Mouse (Mus musculus): ENCODE results near the gene Tpsg1. TPM values are rescaled to one million over a fixed set of nuclear protein-coding genes. Genes with fewer than 3 reads are reported as not detected.
A peak's percentile ranks its signal among the peaks of the same experiment; 100 is the strongest.

Tpsg1 gene
- polyA plus RNA-seq, 1 experiment from 2014 or later, result 1.1 TPM

GRCm38 (mm10) chr17:25361291-25361690, 7.8 kb upstream of the Tpsg1 start:
- Histone ChIP-seq H3K27ac (ENCODE audit: low read depth, low read length) (no peak overlapping the region), H3K4me3 (ENCODE audit: low read depth, low read length) (no peak overlapping the region), H3K27me3 (replicated peaks; ENCODE audit: control insufficient read depth, insufficient read depth, low read length) (no peaks in the 10 kb centered on the region), H3K4me1 (replicated peaks; ENCODE audit: control insufficient read depth, insufficient read depth, low read length) (no peaks in the 10 kb centered on the region), H3K4me2 (no peak overlapping the region), H3K9me3 (ENCODE audit: control insufficient read depth, low read length) (no peaks in the 10 kb centered on the region), H3K36me3 (ENCODE audit: control insufficient read depth, insufficient read depth, low read length) (no peaks in the 10 kb centered on the region), H3K9ac (ENCODE audit: low read depth, low read length) (no peak overlapping the region)
- WGBS, result 66% methylated on average over 2 of the region's 2 CpGs
- DNase-seq (ENCODE audit: low spot score) (no peak), ATAC-seq (replicated peaks; ENCODE audit: low FRiP score) (no peak)

GRCm38 (mm10) chr17:25363726-25364125, 5.3 kb upstream of the Tpsg1 start:
- no peak overlapping the region for H3K9ac ChIP-seq (ENCODE audit: low read depth, low read length)
- no peak for DNase-seq (ENCODE audit: low spot score)
- WGBS, result 0% methylated on average over 1 of the region's 1 CpGs

GRCm38 (mm10) chr17:25366005-25366404, 3.1 kb upstream of the Tpsg1 start, which contains the start of gene Tpsb2:
Tpsb2 (plus strand) TSS chr17:25366305.
- ATAC-seq (replicated peaks; ENCODE audit: low FRiP score), result no peak
- H3K27ac ChIP-seq (ENCODE audit: low read depth, low read length), result no peak within 1 kb of the TSS
- WGBS, result 63% methylated on average over 2 of the region's 2 CpGs

More at GRCm38 (mm10) chr17:25363726-25364125, 5.3 kb upstream of the Tpsg1 start:
- no peak for ATAC-seq (replicated peaks; ENCODE audit: low FRiP score)
- H3K36me3 ChIP-seq (ENCODE audit: control insufficient read depth, insufficient read depth, low read length), result no peaks in the 10 kb centered on the region
- no peaks in the 10 kb centered on the region for H3K4me1 ChIP-seq (replicated peaks; ENCODE audit: control insufficient read depth, insufficient read depth, low read length)
- no peak overlapping the region for H3K27ac ChIP-seq (ENCODE audit: low read depth, low read length)
- no peak overlapping the region for H3K4me2 ChIP-seq
- no peaks in the 10 kb centered on the region for H3K9me3 ChIP-seq (ENCODE audit: control insufficient read depth, low read length)
- H3K27me3 ChIP-seq (replicated peaks; ENCODE audit: control insufficient read depth, insufficient read depth, low read length), result no peaks in the 10 kb centered on the region
- H3K4me3 ChIP-seq (ENCODE audit: low read depth, low read length), result no peak overlapping the region

GRCm38 (mm10) chr17:25372491-25372890, 3.4 kb downstream of the Tpsg1 start:
- H3K36me3 ChIP-seq (ENCODE audit: control insufficient read depth, insufficient read depth, low read length), result no peaks in the 10 kb centered on the region; the same call in 1 of the 2 replicates
- no peaks in the 10 kb centered on the region for H3K27me3 ChIP-seq (replicated peaks; ENCODE audit: control insufficient read depth, insufficient read depth, low read length)
- H3K4me3 ChIP-seq (ENCODE audit: low read depth, low read length), result no peak overlapping the region
- DNase-seq (ENCODE audit: low spot score) (no peak), ATAC-seq (replicated peaks; ENCODE audit: low FRiP score) (no peak)
- H3K4me1 ChIP-seq (replicated peaks; ENCODE audit: control insufficient read depth, insufficient read depth, low read length), result no peaks in the 10 kb centered on the region
- no peaks in the 10 kb centered on the region for H3K9me3 ChIP-seq (ENCODE audit: control insufficient read depth, low read length)
- 68% methylated on average over 8 of the region's 8 CpGs for WGBS
- H3K9ac ChIP-seq (ENCODE audit: low read depth, low read length), result no peak overlapping the region
- no peak overlapping the region for H3K27ac ChIP-seq (ENCODE audit: low read depth, low read length)
- no peak overlapping the region for H3K4me2 ChIP-seq

More at GRCm38 (mm10) chr17:25366005-25366404, 3.1 kb upstream of the Tpsg1 start, which contains the start of gene Tpsb2:
- Histone ChIP-seq H3K4me3 (ENCODE audit: low read depth, low read length) (no peak within 1 kb of the TSS), H3K36me3 (ENCODE audit: control insufficient read depth, insufficient read depth, low read length) (no peaks in the 10 kb centered on the region), H3K4me1 (replicated peaks; ENCODE audit: control insufficient read depth, insufficient read depth, low read length) (no peaks in the 10 kb centered on the region), H3K4me2 (no peak within 1 kb of the TSS), H3K9me3 (ENCODE audit: control insufficient read depth, low read length) (no peaks in the 10 kb centered on the region), H3K27me3 (replicated peaks; ENCODE audit: control insufficient read depth, insufficient read depth, low read length) (no peaks in the 10 kb centered on the region), H3K9ac (ENCODE audit: low read depth, low read length) (no peak within 1 kb of the TSS)
- DNase-seq (ENCODE audit: low spot score), result no peak

GRCm38 (mm10) chr17:25374011-25374410, 4.9 kb downstream of the Tpsg1 start:
- no peak for DNase-seq (ENCODE audit: low spot score)

GRCm38 (mm10) chr17:25394526-25394925, 25.5 kb downstream of the Tpsg1 start:
- DNase-seq (ENCODE audit: low spot score) (no peak), ATAC-seq (replicated peaks; ENCODE audit: low FRiP score) (no peak)
- no peak overlapping the region for H3K4me3 ChIP-seq (ENCODE audit: low read depth, low read length)
- no peaks in the 10 kb centered on the region; the same call in 1 of the 2 replicates for H3K27me3 ChIP-seq (replicated peaks; ENCODE audit: control insufficient read depth, insufficient read depth, low read length)
- H3K36me3 ChIP-seq (ENCODE audit: control insufficient read depth, insufficient read depth, low read length), result no peaks in the 10 kb centered on the region
- H3K27ac ChIP-seq (ENCODE audit: low read depth, low read length), result no peak overlapping the region
- 76% methylated on average over 4 of the region's 4 CpGs for WGBS
- H3K9me3 ChIP-seq (ENCODE audit: control insufficient read depth, low read length), result no peaks in the 10 kb centered on the region
- no peaks in the 10 kb centered on the region for H3K4me1 ChIP-seq (replicated peaks; ENCODE audit: control insufficient read depth, insufficient read depth, low read length)
- H3K9ac ChIP-seq (ENCODE audit: low read depth, low read length), result no peak overlapping the region
- no peak overlapping the region for H3K4me2 ChIP-seq

More at GRCm38 (mm10) chr17:25374011-25374410, 4.9 kb downstream of the Tpsg1 start:
- Histone ChIP-seq H3K9ac (ENCODE audit: low read depth, low read length) (no peak overlapping the region), H3K4me1 (replicated peaks; ENCODE audit: control insufficient read depth, insufficient read depth, low read length) (no peaks in the 10 kb centered on the region), H3K4me3 (ENCODE audit: low read depth, low read length) (no peak overlapping the region), H3K27ac (ENCODE audit: low read depth, low read length) (no peak overlapping the region), H3K27me3 (replicated peaks; ENCODE audit: control insufficient read depth, insufficient read depth, low read length) (no peaks in the 10 kb centered on the region), H3K4me2 (no peak overlapping the region), H3K36me3 (ENCODE audit: control insufficient read depth, insufficient read depth, low read length) (no peaks in the 10 kb centered on the region; the same call in 1 of the 2 replicates), H3K9me3 (ENCODE audit: control insufficient read depth, low read length) (no peaks in the 10 kb centered on the region)
- 43% methylated on average over 9 of the region's 9 CpGs for WGBS
- no peak for ATAC-seq (replicated peaks; ENCODE audit: low FRiP score)

- Histone ChIP-seq H3K9ac (ENCODE audit: low read depth, low read length) (no peak overlapping the region), H3K36me3 (ENCODE audit: control insufficient read depth, insufficient read depth, low read length) (no peaks in the 10 kb centered on the region), H3K27me3 (replicated peaks; ENCODE audit: control insufficient read depth, insufficient read depth, low read length) (no peaks in the 10 kb centered on the region; the same call in 1 of the 2 replicates), H3K4me2 (no peak overlapping the region), H3K9me3 (ENCODE audit: control insufficient read depth, low read length) (no peaks in the 10 kb centered on the region), H3K27ac (ENCODE audit: low read depth, low read length) (no peak overlapping the region), H3K4me1 (replicated peaks; ENCODE audit: control insufficient read depth, insufficient read depth, low read length) (no peaks in the 10 kb centered on the region), H3K4me3 (ENCODE audit: low read depth, low read length) (no peak overlapping the region)
- ATAC-seq (replicated peaks; ENCODE audit: low FRiP score) (no peak), DNase-seq (ENCODE audit: low spot score) (peak; percentile 70)
- WGBS, result 33% methylated on average over 14 of the region's 14 CpGs
These were observed 28.9 kb downstream of the Tpsg1 start for GRCm38 (mm10) chr17:25397804-25398519.

GRCm38 (mm10) chr17:25398520-25398838, 29.4 kb downstream of the Tpsg1 start:
- Histone ChIP-seq H3K27me3 (replicated peaks; ENCODE audit: control insufficient read depth, insufficient read depth, low read length) (no peaks in the 10 kb centered on the region; the same call in 1 of the 2 replicates), H3K36me3 (ENCODE audit: control insufficient read depth, insufficient read depth, low read length) (no peaks in the 10 kb centered on the region), H3K4me1 (replicated peaks; ENCODE audit: control insufficient read depth, insufficient read depth, low read length) (no peaks in the 10 kb centered on the region), H3K4me2 (no peak overlapping the region), H3K4me3 (ENCODE audit: low read depth, low read length) (no peak overlapping the region), H3K9me3 (ENCODE audit: control insufficient read depth, low read length) (no peaks in the 10 kb centered on the region), H3K27ac (ENCODE audit: low read depth, low read length) (no peak overlapping the region), H3K9ac (ENCODE audit: low read depth, low read length) (no peak overlapping the region)
- ATAC-seq (replicated peaks; ENCODE audit: low FRiP score) (no peak), DNase-seq (ENCODE audit: low spot score) (no peak)
- 70% methylated on average over 13 of the region's 13 CpGs for WGBS

GRCm38 (mm10) chr17:25400443-25400842, 31.4 kb downstream of the Tpsg1 start:
- H3K36me3 ChIP-seq (ENCODE audit: control insufficient read depth, insufficient read depth, low read length), result no peaks in the 10 kb centered on the region
- H3K9ac ChIP-seq (ENCODE audit: low read depth, low read length), result no peak overlapping the region
- 6% methylated on average over 7 of the region's 7 CpGs for WGBS
- H3K4me2 ChIP-seq, result no peak overlapping the region
- H3K9me3 ChIP-seq (ENCODE audit: control insufficient read depth, low read length), result no peaks in the 10 kb centered on the region
- ATAC-seq (replicated peaks; ENCODE audit: low FRiP score), result no peak
- H3K27ac ChIP-seq (ENCODE audit: low read depth, low read length), result no peak overlapping the region
- H3K4me3 ChIP-seq (ENCODE audit: low read depth, low read length), result no peak overlapping the region
- no peaks in the 10 kb centered on the region for H3K27me3 ChIP-seq (replicated peaks; ENCODE audit: control insufficient read depth, insufficient read depth, low read length)
- H3K4me1 ChIP-seq (replicated peaks; ENCODE audit: control insufficient read depth, insufficient read depth, low read length), result peaks cover 5% of the 10 kb centered on the region; the same call in 1 of the 2 replicates
- DNase-seq (ENCODE audit: low spot score), result peak; percentile 63

All from liver, embryonic 11.5 days (tissue).